Mouse (Mus musculus) layer of hippocampus, adult 2 months (tissue): Measurements from ENCODE around the gene Dhx16. TPM values are rescaled to one million over a fixed set of nuclear protein-coding genes. Genes with fewer than 3 reads are reported as not detected.
"Not testable (repeated sequence)": the region's sequence is repeated elsewhere in the genome, so short reads cannot be mapped to it uniquely, and the experiment has no call there.

Experiments
- DNase-seq, 2 experiments: peaks; one replicate each; pipeline ENCODE4 v3.0.0; 2022; ENCODE audit warnings: low spot score in 2 of 2
- H3K27ac ChIP-seq: fragments of 200-600 bp; 2 replicates; pipeline ENCODE4 v1.8.1; 2022
- H3K4me3 ChIP-seq: fragments of 200-600 bp; 2 replicates; pipeline ENCODE4 v1.8.1; 2022; ENCODE audit warnings: mild to moderate bottlenecking
- CTCF ChIP-seq: fragments of 200-600 bp; conservative IDR thresholded peaks from 2 replicates; pipeline ENCODE4 v1.8.1; 2022; ENCODE audit warnings: antibody characterized with exemption, mild to moderate bottlenecking, moderate library complexity
- total RNA-seq, 2 experiments: library from RNA; stranded (reverse); gene quantifications; 2 replicates each; pipeline ENCODE4 v1.2.3; 2021

Dhx16 gene
- total RNA-seq, 2 experiments from 2014 or later = 28.1 to 31.3 TPM

- peak overlapping the region; percentile 63; the same call in 1 of the 2 replicates for H3K27ac ChIP-seq
These were observed 41.0 kb upstream of the Dhx16 start for GRCm38 (mm10) chr17:35838570-35838969.

GRCm38 (mm10) chr17:35839002-35839401 is 40.6 kb upstream of the Dhx16 start:
- not testable (repeated sequence) for H3K4me3 ChIP-seq, DNase-seq
- peak overlapping the region; percentile 63; the same call in 1 of the 2 replicates for H3K27ac ChIP-seq

More at GRCm38 (mm10) chr17:35838570-35838969, 41.0 kb upstream of the Dhx16 start:
- peak overlapping the region; percentile 26; the same call in 1 of the 2 replicates for H3K4me3 ChIP-seq
- no peak for TF ChIP-seq CTCF
- DNase-seq = no peak

GRCm38 (mm10) chr17:35840561-35840960 is 39.1 kb upstream of the Dhx16 start:
- DNase-seq = no peak
- H3K27ac ChIP-seq = peak overlapping the region; percentile 86
- peak overlapping the region; percentile 55 for H3K4me3 ChIP-seq
- no peak for TF ChIP-seq CTCF

- Histone ChIP-seq H3K4me3 (peak within 1 kb of the TSS; percentile 67), H3K27ac (peak within 1 kb of the TSS; percentile 86)
- DNase-seq = peak; percentile 99 to 100
- peak; percentile 51 for TF ChIP-seq CTCF
These were observed 38.3 kb upstream of the Dhx16 start, which contains the start of gene Mdc1 for GRCm38 (mm10) chr17:35841076-35841950. Gene Mdc1, plus strand, starts transcription at chr17:35841515.

GRCm38 (mm10) chr17:35842006-35842405 is 37.6 kb upstream of the Dhx16 start:
- Histone ChIP-seq H3K4me3 (peak overlapping the region; percentile 67), H3K27ac (peak overlapping the region; percentile 71; the same call in 1 of the 2 replicates)
- no peak for TF ChIP-seq CTCF
- no peak for DNase-seq

- no peak overlapping the region for H3K27ac ChIP-seq
- peak; percentile 68 for TF ChIP-seq CTCF
- no peak overlapping the region for H3K4me3 ChIP-seq
- DNase-seq = no peak
These were observed 36.1 kb upstream of the Dhx16 start for GRCm38 (mm10) chr17:35843514-35843913.

- TF ChIP-seq CTCF = peak; percentile 47
- Histone ChIP-seq H3K4me3 (no peak overlapping the region), H3K27ac (no peak overlapping the region)
- DNase-seq = no peak
These were observed 31.5 kb upstream of the Dhx16 start for GRCm38 (mm10) chr17:35848112-35848511.

GRCm38 (mm10) chr17:35850974-35851373 is 28.6 kb upstream of the Dhx16 start:
- Histone ChIP-seq H3K27ac (no peak overlapping the region), H3K4me3 (no peak overlapping the region)
- TF ChIP-seq CTCF = no peak
- DNase-seq = no peak

- no peak overlapping the region for H3K4me3 ChIP-seq
- no peak for DNase-seq
- TF ChIP-seq CTCF = no peak
- H3K27ac ChIP-seq = no peak overlapping the region
These were observed 20.2 kb upstream of the Dhx16 start for GRCm38 (mm10) chr17:35859371-35859770.

GRCm38 (mm10) chr17:35859835-35860234 is 19.8 kb upstream of the Dhx16 start:
- Histone ChIP-seq H3K27ac (no peak overlapping the region), H3K4me3 (no peak overlapping the region)
- no peak for DNase-seq
- no peak for TF ChIP-seq CTCF

GRCm38 (mm10) chr17:35860831-35861197 is 18.8 kb upstream of the Dhx16 start:
- no peak for DNase-seq
- Histone ChIP-seq H3K27ac (peak overlapping the region; percentile 79), H3K4me3 (peak overlapping the region; percentile 70)
- TF ChIP-seq CTCF = no peak

GRCm38 (mm10) chr17:35861198-35861857 is 18.3 kb upstream of the Dhx16 start, which contains the start of gene Nrm:
Gene Nrm, plus strand, starts transcription at chr17:35861318.
- Histone ChIP-seq H3K4me3 (peak within 1 kb of the TSS; percentile 70), H3K27ac (peak within 1 kb of the TSS; percentile 79)
- TF ChIP-seq CTCF = peak; percentile 59
- peak; percentile 82 to 88 for DNase-seq

GRCm38 (mm10) chr17:35864832-35865353 is 14.7 kb upstream of the Dhx16 start:
- DNase-seq = no peak
- peak overlapping the region; percentile 73; the same call in 1 of the 2 replicates for H3K4me3 ChIP-seq
- H3K27ac ChIP-seq = peak overlapping the region; percentile 88; the same call in 1 of the 2 replicates

More at GRCm38 (mm10) chr17:35864832-35865353, 14.7 kb upstream of the Dhx16 start:
- TF ChIP-seq CTCF = no peak
